Mouse (Mus musculus) hindbrain, embryonic 11.5 days (tissue): ENCODE results near the gene Rtkn. TPM values are rescaled to one million over a fixed set of nuclear protein-coding genes. Genes with fewer than 3 reads are reported as not detected.

Experiments used
- ATAC-seq: fragments of 200-750 bp; cut with Nextera tagmentation; 2 replicates; pipeline ENCODE4 v1.8.0; 2017; ENCODE audit warnings: mild to moderate bottlenecking, moderate TSS enrichment, moderate library complexity; ENCODE audit not compliant: low FRiP score
- DNase-seq: peaks from one replicate; pipeline ENCODE4 v3.0.0-alpha.2; 2015; ENCODE audit warnings: low spot score
- H3K27ac ChIP-seq: fragments of 300-500 bp; sonication (generic); 2 replicates; pipeline ENCODE4 v1.5.1; 2014; ENCODE audit warnings: mild to moderate bottlenecking, low read depth, low read length
- H3K27me3 ChIP-seq: fragments of 300-500 bp; sonication (generic); 2 replicates; pipeline ENCODE4 v1.6.1; 2014; ENCODE audit warnings: mild to moderate bottlenecking, low read length, moderate library complexity, mixed read lengths; ENCODE audit not compliant: control insufficient read depth, insufficient read depth
- H3K36me3 ChIP-seq: fragments of 300-500 bp; sonication (generic); 2 replicates; pipeline ENCODE4 v1.6.1; 2014; ENCODE audit warnings: mild to moderate bottlenecking, low read length, moderate library complexity, mixed read lengths; ENCODE audit not compliant: control insufficient read depth, insufficient read depth
- H3K4me1 ChIP-seq: fragments of 300-500 bp; sonication (generic); replicated peaks from 2 replicates; pipeline ENCODE4 v1.6.1; 2014; ENCODE audit warnings: low read length, mixed read lengths; ENCODE audit not compliant: control insufficient read depth, insufficient read depth
- H3K4me2 ChIP-seq: fragments of 300-500 bp; sonication (generic); replicated peaks from 2 replicates; pipeline ENCODE4 v1.6.1; 2014; ENCODE audit warnings: mild to moderate bottlenecking, low read depth, low read length
- H3K4me3 ChIP-seq: fragments of 300-500 bp; sonication (generic); 2 replicates; pipeline ENCODE4 v1.5.1; 2014; ENCODE audit warnings: low read depth, low read length
- H3K9ac ChIP-seq: fragments of 300-500 bp; sonication (generic); 2 replicates; pipeline ENCODE4 v1.6.1; 2014; ENCODE audit warnings: low read depth, low read length
- H3K9me3 ChIP-seq: fragments of 300-500 bp; sonication (generic); 2 replicates; pipeline ENCODE4 v1.6.1; 2016; ENCODE audit warnings: low read length; ENCODE audit not compliant: control insufficient read depth
- WGBS: fragments of 180-500 bp; shearing (Covaris S2); extraction: QIAGEN DNeasy Blood & Tissue Kit; methylation state at CpG from one replicate; pipeline ENCODE4 v1.1.7; 2014; 5-methylcytosine and 5-hydroxymethylcytosine counted together
- polyA plus RNA-seq: library from polyadenylated mRNA; unstranded; fragments of >200 nt; fragmentation: Nextera tagmentation; extraction: Ambion mirVana; gene quantifications from 2 replicates; pipeline ENCODE4 v1.2.1, GENCODE M21; 2014

The Rtkn gene
- polyA plus RNA-seq, 1 experiment from 2014 or later: 17.7 TPM

GRCm38 (mm10) chr6:83166243-83166630 is 31.0 kb downstream of the Rtkn start:
- Histone ChIP-seq H3K27ac (peak overlapping the region; percentile 86; the same call in 1 of the 2 replicates), H3K4me3 (peak overlapping the region; percentile 80), H3K27me3 (peaks cover 17% of the 10 kb centered on the region), H3K36me3 (0 out of 2 replicates have a peak, but pooled peaks cover 2% of the 10 kb centered on the region), H3K4me2 (peak overlapping the region; percentile 56), H3K4me1 (peaks cover 6% of the 10 kb centered on the region; the same call in 1 of the 2 replicates), H3K9ac (peak overlapping the region; percentile 84), H3K9me3 (no peaks in the 10 kb centered on the region)
- DNase-seq (no peak), ATAC-seq (no peak)
- WGBS: 1% methylated on average over 12 of the region's 12 CpGs

GRCm38 (mm10) chr6:83169872-83170271 is 34.6 kb downstream of the Rtkn start:
- ATAC-seq: no peak
- Histone ChIP-seq H3K4me3 (no peak overlapping the region), H3K4me1 (no peaks in the 10 kb centered on the region), H3K36me3 (0 out of 2 replicates have a peak, but pooled peaks cover 2% of the 10 kb centered on the region), H3K27me3 (no peaks in the 10 kb centered on the region), H3K9ac (no peak overlapping the region), H3K4me2 (no peak overlapping the region), H3K27ac (no peak overlapping the region), H3K9me3 (no peaks in the 10 kb centered on the region)
- 89% methylated on average over 5 of the region's 5 CpGs for WGBS
- DNase-seq: no peak

GRCm38 (mm10) chr6:83171063-83171462 is 35.8 kb downstream of the Rtkn start:
- H3K4me3 ChIP-seq: no peak overlapping the region
- no peak overlapping the region for H3K9ac ChIP-seq
- no peak overlapping the region for H3K27ac ChIP-seq
- ATAC-seq (no peak), DNase-seq (no peak)
- H3K4me2 ChIP-seq: no peak overlapping the region
- no peaks in the 10 kb centered on the region for H3K4me1 ChIP-seq
- H3K9me3 ChIP-seq: no peaks in the 10 kb centered on the region
- 0 out of 2 replicates have a peak, but pooled peaks cover 2% of the 10 kb centered on the region for H3K36me3 ChIP-seq
- no peaks in the 10 kb centered on the region for H3K27me3 ChIP-seq
- WGBS: 83% methylated on average over 5 of the region's 5 CpGs

GRCm38 (mm10) chr6:83172240-83172920 is 37.1 kb downstream of the Rtkn start:
- 56% methylated on average over 9 of the region's 9 CpGs for WGBS
- Histone ChIP-seq H3K27ac (0 out of 2 replicates have a peak overlapping the region, but pooled peaks have one; percentile 14), H3K27me3 (no peaks in the 10 kb centered on the region), H3K4me1 (no peaks in the 10 kb centered on the region), H3K9me3 (no peaks in the 10 kb centered on the region), H3K9ac (no peak overlapping the region), H3K4me3 (no peak overlapping the region), H3K4me2 (no peak overlapping the region), H3K36me3 (0 out of 2 replicates have a peak, but pooled peaks cover 2% of the 10 kb centered on the region)
- no peak for ATAC-seq
- no peak for DNase-seq

- Histone ChIP-seq H3K9ac (no peak overlapping the region), H3K27ac (no peak overlapping the region)
Measured at GRCm38 (mm10) chr6:83175996-83176395, 40.7 kb downstream of the Rtkn start.

GRCm38 (mm10) chr6:83179390-83180117 is 44.3 kb downstream of the Rtkn start:
- H3K36me3 ChIP-seq: no peaks in the 10 kb centered on the region
- H3K9ac ChIP-seq: peak overlapping the region; percentile 59
- no peaks in the 10 kb centered on the region for H3K9me3 ChIP-seq
- H3K4me2 ChIP-seq: peak overlapping the region; percentile 30
- WGBS: 9% methylated on average over 12 of the region's 12 CpGs
- ATAC-seq (peak; percentile 88), DNase-seq (peak; percentile 71)
- H3K4me3 ChIP-seq: peak overlapping the region; percentile 38
- peak overlapping the region; percentile 33; the same call in 1 of the 2 replicates for H3K27ac ChIP-seq
- peaks cover 4% of the 10 kb centered on the region; the same call in 1 of the 2 replicates for H3K4me1 ChIP-seq
- H3K27me3 ChIP-seq: no peaks in the 10 kb centered on the region

More at GRCm38 (mm10) chr6:83175996-83176395, 40.7 kb downstream of the Rtkn start:
- H3K27me3 ChIP-seq: no peaks in the 10 kb centered on the region
- DNase-seq (no peak), ATAC-seq (no peak)
- no peak overlapping the region for H3K4me2 ChIP-seq
- no peaks in the 10 kb centered on the region for H3K36me3 ChIP-seq
- peaks cover 4% of the 10 kb centered on the region; the same call in 1 of the 2 replicates for H3K4me1 ChIP-seq
- 87% methylated on average over 8 of the region's 8 CpGs for WGBS
- H3K4me3 ChIP-seq: no peak overlapping the region
- no peaks in the 10 kb centered on the region for H3K9me3 ChIP-seq

- no peaks in the 10 kb centered on the region for H3K36me3 ChIP-seq
- peaks cover 7% of the 10 kb centered on the region for H3K4me1 ChIP-seq
- H3K9ac ChIP-seq: no peak overlapping the region
- DNase-seq (no peak), ATAC-seq (no peak)
- peak overlapping the region; percentile 38; the same call in 1 of the 2 replicates for H3K4me3 ChIP-seq
- H3K9me3 ChIP-seq: no peaks in the 10 kb centered on the region
- peak overlapping the region; percentile 30; the same call in 1 of the 2 replicates for H3K4me2 ChIP-seq
- H3K27me3 ChIP-seq: no peaks in the 10 kb centered on the region
- 83% methylated on average over 6 of the region's 6 CpGs for WGBS
- no peak overlapping the region for H3K27ac ChIP-seq
Measured at GRCm38 (mm10) chr6:83180605-83181004, 45.3 kb downstream of the Rtkn start.

- peak; percentile 46 for DNase-seq
- H3K9me3 ChIP-seq: no peaks in the 10 kb centered on the region
- H3K4me3 ChIP-seq: no peak overlapping the region
- no peaks in the 10 kb centered on the region for H3K36me3 ChIP-seq
- no peak overlapping the region for H3K4me2 ChIP-seq
- no peaks in the 10 kb centered on the region for H3K27me3 ChIP-seq
- no peak overlapping the region for H3K27ac ChIP-seq
- 92% methylated on average over 3 of the region's 3 CpGs for WGBS
- peaks cover 11% of the 10 kb centered on the region for H3K4me1 ChIP-seq
- H3K9ac ChIP-seq: no peak overlapping the region
- ATAC-seq: no peak
Measured at GRCm38 (mm10) chr6:83184858-83185435, 49.7 kb downstream of the Rtkn start.
